Mouse (Mus musculus) small intestine, adult 2 months (tissue): Measurements from ENCODE around the gene Prn.

Experiments used
- CTCF ChIP-seq: fragments of 200-500 bp; IDR thresholded peaks from 2 replicates; pipeline ENCODE4 v1.5.1; 2012; ENCODE audit warnings: low read depth, mild to moderate bottlenecking, control low read depth, inconsistent platforms, low read length, moderate library complexity, mixed read lengths; ENCODE audit not compliant: insufficient replicate concordance, insufficient read length; ENCODE audit errors: extremely low read depth
- POLR2A ChIP-seq: fragments of 200-500 bp; IDR thresholded peaks from 2 replicates; pipeline ENCODE4 v1.6.1; 2012; ENCODE audit warnings: low read depth, mild to moderate bottlenecking, control low read depth, inconsistent platforms, low read length, moderate library complexity

DNA sequence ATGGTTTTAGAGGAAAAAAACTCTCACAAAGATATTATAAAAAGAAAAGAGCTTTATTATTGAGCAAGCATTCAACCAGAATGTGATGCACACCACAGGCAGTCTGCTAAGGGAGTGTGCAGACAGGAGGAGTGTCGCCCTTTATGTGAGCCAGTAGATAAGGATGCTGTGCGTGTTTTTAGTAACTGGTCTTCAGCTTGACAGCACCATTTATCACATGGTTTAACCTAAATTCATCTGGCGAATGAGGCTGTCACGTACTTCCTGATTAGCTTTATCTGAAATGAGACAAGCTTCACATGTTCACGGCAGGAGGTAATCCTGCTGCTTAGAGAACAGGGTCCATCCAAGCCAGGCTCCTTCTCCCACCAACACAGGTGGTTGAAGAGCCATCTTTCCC, 4.7 kb upstream of the Prn start:
- TF ChIP-seq CTCF (no peak), POLR2A (no peak)
